Mouse (Mus musculus) embryonic facial prominence, embryonic 14.5 days (tissue): ENCODE results near the gene Borcs5. TPM values are rescaled to one million over a fixed set of nuclear protein-coding genes. Genes with fewer than 3 reads are reported as not detected.

Experiments
- polyA plus RNA-seq: library from polyadenylated mRNA; unstranded; fragments of >200 nt; fragmentation: Nextera tagmentation; extraction: Ambion mirVana; gene quantifications from 2 replicates; pipeline ENCODE4 v1.2.1, GENCODE M21; 2014

Borcs5 gene
- polyA plus RNA-seq, 1 experiment from 2014 or later = 18.0 TPM

Other genes with a start within 250 kb of the Borcs5 start
- 2.6 and 3.0 TPM in 2 replicates for gene Bcl2l14, start 243.2 kb upstream of the Borcs5 start, polyA plus RNA-seq
- 38.7 and 39.8 TPM in 2 replicates for gene Lrp6, start 72.5 kb upstream of the Borcs5 start, polyA plus RNA-seq
- 1.9 and 2.1 TPM in 2 replicates for gene Mansc1, start 7.0 kb upstream of the Borcs5 start, polyA plus RNA-seq
- gene Dusp16, start 153.1 kb downstream of the Borcs5 start, polyA plus RNA-seq = 18.2 and 21.1 TPM in 2 replicates
- gene Crebl2, start 190.6 kb downstream of the Borcs5 start, polyA plus RNA-seq = 1.9 and 2.0 TPM in 2 replicates